Mouse (Mus musculus): ENCODE measurements at regions not wholly inside any gene's neighbourhood (a gene's known extent, or its start where the extent isn't known, plus 50 kb on each side); places are given as distances from the start of the nearest gene placed in this dataset.

DNA sequence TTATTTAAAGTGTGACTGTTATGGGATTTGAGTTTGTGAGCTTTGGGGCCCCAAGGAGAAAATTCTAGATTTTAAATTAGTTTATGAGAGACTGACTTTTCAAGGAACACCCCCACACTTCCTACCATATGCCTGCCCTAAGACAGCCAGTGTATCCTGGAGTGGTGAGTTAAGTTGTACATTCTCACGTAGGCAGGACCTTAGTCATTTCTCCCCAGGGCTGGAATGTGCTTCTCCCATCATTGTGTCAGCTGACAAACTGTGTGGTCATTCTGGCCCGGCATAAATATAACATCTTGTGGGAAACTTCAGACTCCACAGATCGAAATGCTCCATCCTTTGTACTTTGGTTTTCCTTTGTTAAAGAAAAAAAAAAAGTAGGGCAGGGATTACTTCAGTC, 73.1 kb upstream of the Tfpi start:
- Histone ChIP-seq H3K9me3 (ENCODE audit: low read depth, low read length) (no peaks in the 10 kb centered on the region), H3K4me1 (ENCODE audit: insufficient read depth) (no peaks in the 10 kb centered on the region), H3K9ac (no peak overlapping the region), H3K27me3 (ENCODE audit: insufficient read depth, low read length) (no peaks in the 10 kb centered on the region), H3K4me2 (no peak overlapping the region), H3K36me3 (ENCODE audit: insufficient read depth) (no peaks in the 10 kb centered on the region), H3K27ac (ENCODE audit: low read depth) (no peak overlapping the region), H3K4me3 (ENCODE audit: low read depth, low read length) (no peak overlapping the region)
- TF ChIP-seq CTCF (IDR thresholded peaks at IDR 0.05; ENCODE audit: low read depth) = no peak
- no peak for ATAC-seq (ENCODE audit: insufficient read depth)
- 56% methylated on average over 3 of the region's 3 CpGs for WGBS
- no peak for DNase-seq

DNA sequence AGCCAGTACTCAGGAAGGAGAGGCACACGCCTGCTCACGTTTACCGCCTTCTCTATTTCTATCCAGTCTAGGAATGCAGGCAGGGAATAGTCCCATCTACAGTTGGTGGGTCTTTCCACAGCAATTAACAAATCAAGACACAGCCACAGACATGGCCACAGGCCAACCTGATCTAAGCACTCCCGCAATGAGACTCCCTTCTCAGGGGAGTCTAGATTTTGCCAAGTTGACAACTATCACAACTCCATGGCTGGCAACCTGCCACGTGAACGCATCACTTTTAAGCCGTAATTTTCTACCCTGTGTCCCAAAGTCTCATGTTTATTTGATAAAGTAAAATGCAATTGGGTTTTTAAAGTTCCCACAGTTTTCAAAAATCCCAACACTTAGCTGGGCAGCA, 72.0 kb upstream of the Tfpi start:
- DNase-seq (peak; percentile 45), ATAC-seq (ENCODE audit: insufficient read depth) (no peak)
- Histone ChIP-seq H3K27ac (ENCODE audit: low read depth) (no peak overlapping the region), H3K4me2 (no peak overlapping the region), H3K4me1 (ENCODE audit: insufficient read depth) (no peaks in the 10 kb centered on the region), H3K36me3 (ENCODE audit: insufficient read depth) (no peaks in the 10 kb centered on the region), H3K9ac (no peak overlapping the region), H3K27me3 (ENCODE audit: insufficient read depth, low read length) (no peaks in the 10 kb centered on the region), H3K9me3 (ENCODE audit: low read depth, low read length) (no peaks in the 10 kb centered on the region), H3K4me3 (ENCODE audit: low read depth, low read length) (no peak overlapping the region)
- 69% methylated on average over 7 of the region's 7 CpGs for WGBS
- no peak for TF ChIP-seq CTCF (IDR thresholded peaks at IDR 0.05; ENCODE audit: low read depth)

DNA sequence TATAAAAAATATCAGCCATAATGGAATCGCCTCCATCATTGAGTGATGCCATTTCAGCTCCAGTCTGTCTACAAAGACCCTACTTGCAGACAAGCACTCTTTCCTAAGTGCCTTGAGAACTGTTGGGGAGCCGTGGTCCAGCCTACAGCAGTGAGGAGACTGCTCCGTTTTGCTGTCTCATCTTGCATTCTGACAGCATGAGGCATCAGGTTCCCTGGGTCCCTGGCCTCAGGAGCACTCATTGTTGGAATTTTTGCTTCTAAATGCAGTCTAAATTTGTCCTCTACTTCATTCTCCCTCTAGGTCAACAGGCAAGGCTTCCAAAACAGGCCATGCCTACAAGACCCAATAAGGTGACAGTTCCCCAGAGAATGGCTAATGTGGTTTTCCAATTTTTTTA, 69.1 kb upstream of the Tfpi start:
- Histone ChIP-seq H3K27ac (ENCODE audit: low read depth) (no peak overlapping the region), H3K27me3 (ENCODE audit: insufficient read depth, low read length) (no peaks in the 10 kb centered on the region), H3K9ac (no peak overlapping the region), H3K9me3 (ENCODE audit: low read depth, low read length) (no peaks in the 10 kb centered on the region), H3K4me3 (ENCODE audit: low read depth, low read length) (no peak overlapping the region), H3K4me2 (no peak overlapping the region), H3K36me3 (ENCODE audit: insufficient read depth) (no peaks in the 10 kb centered on the region), H3K4me1 (ENCODE audit: insufficient read depth) (no peaks in the 10 kb centered on the region; the same call in 1 of the 2 replicates)
- no peak for TF ChIP-seq CTCF (IDR thresholded peaks at IDR 0.05; ENCODE audit: low read depth)
- DNase-seq = no peak
- WGBS = 71% methylated on average over 3 of the region's 3 CpGs
- ATAC-seq (ENCODE audit: insufficient read depth) = no peak

DNA sequence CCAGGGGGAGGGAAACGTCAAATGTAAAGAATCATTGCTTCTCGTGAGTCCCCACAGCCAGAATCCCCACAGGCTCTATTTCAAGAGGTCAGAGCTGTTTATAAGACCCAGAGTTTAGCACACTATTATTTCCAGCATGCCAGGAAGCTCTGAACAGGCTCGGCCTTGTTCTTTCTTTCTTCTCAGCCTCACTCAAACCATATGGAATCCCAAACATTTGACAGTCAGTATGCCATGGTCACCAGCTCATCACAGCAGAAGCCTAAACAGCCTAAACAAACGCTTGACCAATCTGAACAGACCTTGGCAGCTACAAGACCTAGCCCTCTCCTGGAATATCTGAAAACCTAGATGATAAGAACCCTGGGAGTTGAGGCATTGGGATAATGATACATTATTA, 68.2 kb upstream of the Tfpi start:
- Histone ChIP-seq H3K27ac (ENCODE audit: low read depth) (no peak overlapping the region; the same call in 1 of the 2 replicates), H3K9ac (no peak overlapping the region), H3K4me2 (no peak overlapping the region), H3K9me3 (ENCODE audit: low read depth, low read length) (no peaks in the 10 kb centered on the region), H3K4me1 (ENCODE audit: insufficient read depth) (no peaks in the 10 kb centered on the region; the same call in 1 of the 2 replicates), H3K4me3 (ENCODE audit: low read depth, low read length) (no peak overlapping the region), H3K36me3 (ENCODE audit: insufficient read depth) (no peaks in the 10 kb centered on the region), H3K27me3 (ENCODE audit: insufficient read depth, low read length) (no peaks in the 10 kb centered on the region)
- TF ChIP-seq CTCF (IDR thresholded peaks at IDR 0.05; ENCODE audit: low read depth) = no peak
- peak; percentile 49 for DNase-seq
- ATAC-seq (ENCODE audit: insufficient read depth) = peak; percentile 71
- WGBS = 31% methylated on average over 4 of the region's 4 CpGs

DNA sequence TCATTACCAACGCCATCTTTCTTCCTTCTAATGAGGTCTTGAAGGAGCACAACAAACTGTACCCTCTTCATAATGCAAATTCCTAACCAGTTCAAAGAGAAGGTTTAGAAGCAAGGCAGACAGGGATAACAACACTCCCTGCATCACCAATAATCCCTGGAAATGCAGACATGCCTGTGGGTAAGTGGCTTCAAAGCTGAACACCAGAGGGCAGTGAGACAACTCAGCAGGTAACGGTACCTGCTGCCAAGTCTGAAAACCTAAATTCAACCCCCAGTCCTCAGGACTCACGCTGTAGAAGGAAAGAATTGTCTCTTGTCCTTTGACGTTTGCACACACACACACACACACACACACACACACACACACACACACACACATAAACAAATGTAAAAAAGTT, 67.6 kb upstream of the Tfpi start:
- no peak overlapping the region for H3K27ac ChIP-seq (ENCODE audit: low read depth)
- no peaks in the 10 kb centered on the region; the same call in 1 of the 2 replicates for H3K4me1 ChIP-seq (ENCODE audit: insufficient read depth)
- H3K4me2 ChIP-seq = no peak overlapping the region
- ATAC-seq (ENCODE audit: insufficient read depth) (no peak), DNase-seq (no peak)
- 41% methylated on average over 4 of the region's 4 CpGs for WGBS
- H3K36me3 ChIP-seq (ENCODE audit: insufficient read depth) = no peaks in the 10 kb centered on the region
- peak; percentile 23 for TF ChIP-seq CTCF (IDR thresholded peaks at IDR 0.05; ENCODE audit: low read depth)
- H3K9me3 ChIP-seq (ENCODE audit: low read depth, low read length) = no peaks in the 10 kb centered on the region
- H3K4me3 ChIP-seq (ENCODE audit: low read depth, low read length) = no peak overlapping the region
- no peaks in the 10 kb centered on the region for H3K27me3 ChIP-seq (ENCODE audit: insufficient read depth, low read length)
- no peak overlapping the region for H3K9ac ChIP-seq

- Histone ChIP-seq H3K36me3 (ENCODE audit: insufficient read depth) (no peaks in the 10 kb centered on the region), H3K9me3 (ENCODE audit: low read depth, low read length) (no peaks in the 10 kb centered on the region), H3K27me3 (ENCODE audit: insufficient read depth, low read length) (no peaks in the 10 kb centered on the region), H3K4me2 (no peak overlapping the region), H3K4me1 (ENCODE audit: insufficient read depth) (no peaks in the 10 kb centered on the region; the same call in 1 of the 2 replicates), H3K4me3 (ENCODE audit: low read depth, low read length) (no peak overlapping the region), H3K9ac (no peak overlapping the region), H3K27ac (ENCODE audit: low read depth) (no peak overlapping the region)
- ATAC-seq (ENCODE audit: insufficient read depth) (no peak), DNase-seq (no peak)
- 53% methylated on average over 5 of the region's 5 CpGs for WGBS
- no peak for TF ChIP-seq CTCF (IDR thresholded peaks at IDR 0.05; ENCODE audit: low read depth)
These were observed 64.9 kb upstream of the Tfpi start for GRCm38 (mm10) chr2:84541440-84541839.

DNA sequence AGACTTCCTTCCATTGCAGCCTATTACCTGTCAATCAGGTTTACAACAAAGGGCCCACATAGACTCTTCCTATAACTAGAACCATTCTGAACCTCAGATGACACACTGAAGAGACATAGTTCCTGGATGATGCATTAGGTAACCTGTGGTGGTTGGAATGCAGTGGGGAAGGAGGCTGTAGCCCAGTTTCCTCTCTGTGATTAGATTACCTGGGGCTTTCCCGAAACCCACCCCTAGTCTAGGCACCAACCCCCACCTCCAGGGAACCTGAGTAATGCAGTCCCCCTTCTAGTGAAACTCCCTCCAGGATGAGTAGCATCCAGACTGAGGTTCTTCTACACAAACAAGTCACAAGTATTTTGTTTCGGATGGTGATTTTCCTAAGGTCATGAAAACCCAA, 62.5 kb upstream of the Tfpi start:
- Histone ChIP-seq H3K4me1 (ENCODE audit: insufficient read depth) (no peaks in the 10 kb centered on the region; the same call in 1 of the 2 replicates), H3K4me3 (ENCODE audit: low read depth, low read length) (no peak overlapping the region), H3K9ac (no peak overlapping the region), H3K27me3 (ENCODE audit: insufficient read depth, low read length) (no peaks in the 10 kb centered on the region), H3K9me3 (ENCODE audit: low read depth, low read length) (no peaks in the 10 kb centered on the region), H3K4me2 (no peak overlapping the region), H3K27ac (ENCODE audit: low read depth) (no peak overlapping the region), H3K36me3 (ENCODE audit: insufficient read depth) (no peaks in the 10 kb centered on the region)
- TF ChIP-seq CTCF (IDR thresholded peaks at IDR 0.05; ENCODE audit: low read depth) = no peak
- DNase-seq (no peak), ATAC-seq (ENCODE audit: insufficient read depth) (no peak)
- WGBS = 86% methylated on average over 2 of the region's 2 CpGs

DNA sequence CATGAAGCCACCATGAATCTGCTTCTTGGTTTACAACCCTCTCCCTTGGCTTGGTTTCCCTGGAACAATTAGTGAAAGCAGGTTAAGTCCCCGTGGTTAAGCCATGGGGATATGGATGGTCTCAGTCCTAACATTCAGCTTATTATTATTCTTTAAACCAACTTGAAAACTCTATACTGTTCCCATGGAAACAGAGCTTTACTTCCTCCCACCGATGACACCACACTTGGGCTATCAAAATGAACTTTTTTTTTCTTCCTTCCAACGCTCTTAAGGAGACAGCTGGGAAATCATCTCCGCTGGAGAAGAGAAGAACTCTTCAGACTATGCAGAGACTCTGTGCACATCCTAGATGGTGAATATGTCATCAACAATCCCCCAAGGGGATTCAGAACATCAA, 61.4 kb upstream of the Tfpi start:
- Histone ChIP-seq H3K9ac (no peak overlapping the region), H3K4me2 (no peak overlapping the region), H3K4me1 (ENCODE audit: insufficient read depth) (no peaks in the 10 kb centered on the region; the same call in 1 of the 2 replicates), H3K4me3 (ENCODE audit: low read depth, low read length) (no peak overlapping the region), H3K27ac (ENCODE audit: low read depth) (no peak overlapping the region), H3K27me3 (ENCODE audit: insufficient read depth, low read length) (no peaks in the 10 kb centered on the region), H3K9me3 (ENCODE audit: low read depth, low read length) (no peaks in the 10 kb centered on the region), H3K36me3 (ENCODE audit: insufficient read depth) (no peaks in the 10 kb centered on the region)
- TF ChIP-seq CTCF (IDR thresholded peaks at IDR 0.05; ENCODE audit: low read depth) = no peak
- DNase-seq = no peak
- WGBS = 74% methylated on average over 4 of the region's 4 CpGs
- ATAC-seq (ENCODE audit: insufficient read depth) = no peak
